Mouse (Mus musculus) midbrain, embryonic 12.5 days (tissue): ENCODE results near the gene Sptb. TPM values are rescaled to one million over a fixed set of nuclear protein-coding genes. Genes with fewer than 3 reads are reported as not detected.
A peak's percentile ranks its signal among the peaks of the same experiment; 100 is the strongest.

Source experiments
- ATAC-seq: fragments of 200-750 bp; cut with Nextera tagmentation; 2 replicates; pipeline ENCODE4 v1.8.0; 2017; ENCODE audit warnings: low read depth, moderate TSS enrichment, moderate library complexity; ENCODE audit not compliant: low FRiP score
- H3K27ac ChIP-seq: fragments of 300-500 bp; sonication (generic); replicated peaks from 2 replicates; pipeline ENCODE4 v1.5.1; 2016; ENCODE audit warnings: mild to moderate bottlenecking
- H3K27me3 ChIP-seq: fragments of 300-500 bp; sonication (generic); 2 replicates; pipeline ENCODE4 v1.6.1; 2016; ENCODE audit warnings: mild to moderate bottlenecking
- H3K36me3 ChIP-seq: fragments of 300-500 bp; sonication (generic); 2 replicates; pipeline ENCODE4 v1.6.1; 2016
- H3K4me1 ChIP-seq: fragments of 300-500 bp; sonication (generic); 2 replicates; pipeline ENCODE4 v1.6.1; 2016
- H3K4me2 ChIP-seq: fragments of 300-500 bp; sonication (generic); replicated peaks from 2 replicates; pipeline ENCODE4 v1.6.1; 2016; ENCODE audit warnings: mild to moderate bottlenecking, moderate library complexity
- H3K4me3 ChIP-seq: fragments of 300-500 bp; sonication (generic); 2 replicates; pipeline ENCODE4 v1.5.1; 2016; ENCODE audit warnings: mild to moderate bottlenecking
- H3K9ac ChIP-seq: fragments of 300-500 bp; sonication (generic); replicated peaks from 2 replicates; pipeline ENCODE4 v1.6.1; 2016; ENCODE audit warnings: mild to moderate bottlenecking, moderate library complexity
- H3K9me3 ChIP-seq: fragments of 300-500 bp; sonication (generic); 2 replicates; pipeline ENCODE4 v1.6.1; 2016; ENCODE audit warnings: mild to moderate bottlenecking
- WGBS: fragments of 180-500 bp; shearing (Covaris S2); methylation state at CpG from one replicate; pipeline ENCODE4 v1.1.7; 2016; 5-methylcytosine and 5-hydroxymethylcytosine counted together
- polyA plus RNA-seq: library from polyadenylated mRNA; unstranded; fragments of >200 nt; fragmentation: Nextera tagmentation; extraction: Ambion mirVana; gene quantifications from 2 replicates; pipeline ENCODE4 v1.2.1, GENCODE M21; 2016

Sptb gene
- polyA plus RNA-seq, 1 experiment from 2014 or later = 2.4 TPM

- Histone ChIP-seq H3K4me2 (no peak overlapping the region), H3K4me3 (no peak overlapping the region), H3K27ac (no peak overlapping the region), H3K9me3 (no peaks in the 10 kb centered on the region), H3K4me1 (peaks cover 10% of the 10 kb centered on the region), H3K9ac (0 out of 2 replicates have a peak overlapping the region, but pooled peaks have one; percentile 37), H3K27me3 (peaks cover 15% of the 10 kb centered on the region; the same call in 1 of the 2 replicates), H3K36me3 (no peaks in the 10 kb centered on the region)
- WGBS = 60% methylated on average over 14 of the region's 15 CpGs
- ATAC-seq = no peak
Measured at GRCm38 (mm10) chr12:76596292-76597023, 113.9 kb downstream of the Sptb start.

DNA sequence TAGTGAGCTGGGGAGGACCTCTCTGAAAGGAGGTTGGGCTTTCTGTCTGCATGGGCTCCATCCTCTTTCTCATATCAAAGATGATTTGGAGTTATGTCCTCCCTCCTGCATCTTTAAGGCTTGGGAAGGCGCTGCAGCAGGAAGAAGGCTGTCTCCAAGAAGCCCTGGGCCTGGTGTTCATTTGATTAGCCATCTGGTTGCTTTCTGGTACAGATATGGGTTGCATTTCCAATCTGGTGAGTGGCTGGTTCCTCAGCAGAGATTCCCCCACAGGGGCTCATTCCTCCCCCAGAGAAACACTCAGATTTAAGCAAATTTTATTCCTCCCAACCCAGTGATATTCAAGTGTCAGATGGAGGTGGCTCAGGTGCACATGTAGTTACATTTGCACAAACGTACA, 114.5 kb downstream of the Sptb start:
- Histone ChIP-seq H3K36me3 (no peaks in the 10 kb centered on the region), H3K27ac (no peak overlapping the region), H3K4me1 (peaks cover 10% of the 10 kb centered on the region), H3K4me2 (no peak overlapping the region), H3K27me3 (peaks cover 15% of the 10 kb centered on the region; the same call in 1 of the 2 replicates), H3K9ac (no peak overlapping the region), H3K9me3 (no peaks in the 10 kb centered on the region), H3K4me3 (no peak overlapping the region)
- ATAC-seq = no peak
- WGBS = 86% methylated on average over 2 of the region's 2 CpGs

DNA sequence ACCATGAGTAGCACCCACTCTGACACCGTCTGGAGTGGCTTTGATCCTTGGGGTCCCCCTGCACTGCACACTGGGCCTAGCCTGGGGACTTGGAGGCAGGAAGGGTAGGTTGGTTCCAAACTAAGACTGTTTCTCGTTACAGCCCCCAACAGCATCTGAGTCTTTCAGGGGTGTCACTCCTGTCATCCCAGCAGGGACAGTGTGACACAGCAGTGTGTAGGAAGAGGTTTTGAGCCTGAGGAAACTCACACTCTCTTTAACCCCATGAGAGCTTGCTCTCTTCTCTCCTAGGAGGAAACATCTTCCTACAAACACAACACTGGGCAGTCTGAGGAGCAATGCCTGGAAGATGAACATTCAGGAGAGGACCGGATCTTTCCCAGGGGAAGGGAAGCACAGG, 115.8 kb downstream of the Sptb start:
- 0 out of 2 replicates have a peak overlapping the region, but pooled peaks have one; percentile 25 for H3K27ac ChIP-seq
- no peaks in the 10 kb centered on the region for H3K36me3 ChIP-seq
- H3K4me3 ChIP-seq = no peak overlapping the region
- ATAC-seq = no peak
- H3K4me2 ChIP-seq = no peak overlapping the region
- H3K9me3 ChIP-seq = no peaks in the 10 kb centered on the region
- H3K27me3 ChIP-seq = peaks cover 15% of the 10 kb centered on the region; the same call in 1 of the 2 replicates
- H3K4me1 ChIP-seq = peaks cover 10% of the 10 kb centered on the region
- no peak overlapping the region for H3K9ac ChIP-seq
- 50% methylated on average over 3 of the region's 3 CpGs for WGBS

DNA sequence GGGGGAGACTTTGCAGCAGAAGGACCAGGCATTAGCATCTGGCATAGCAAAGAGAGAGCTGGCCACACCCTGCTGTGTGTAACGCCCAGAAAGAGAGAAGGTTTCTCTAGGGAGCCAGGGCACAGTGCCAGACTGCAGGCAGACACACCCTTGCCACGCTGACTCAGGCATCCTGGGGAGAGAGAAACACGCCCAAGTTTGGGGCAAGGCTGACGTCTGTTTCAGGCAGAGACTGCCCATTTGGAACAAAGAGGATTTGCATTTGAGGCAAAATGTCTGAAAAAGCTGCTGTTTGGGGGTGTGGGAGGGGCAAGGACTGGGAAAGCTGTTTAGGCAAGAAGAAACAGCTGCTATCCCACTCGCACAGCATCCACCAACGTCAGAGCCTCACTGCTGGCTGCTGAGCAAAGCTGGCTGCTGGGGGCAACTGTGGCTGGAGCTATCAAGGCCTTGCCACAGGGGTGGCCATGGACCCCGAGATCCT, 116.5 kb downstream of the Sptb start:
- Histone ChIP-seq H3K27ac (peak overlapping the region; percentile 25; the same call in 1 of the 2 replicates), H3K4me2 (no peak overlapping the region), H3K36me3 (no peaks in the 10 kb centered on the region), H3K4me3 (no peak overlapping the region), H3K9me3 (no peaks in the 10 kb centered on the region), H3K27me3 (peaks cover 21% of the 10 kb centered on the region; the same call in 1 of the 2 replicates), H3K4me1 (peaks cover 10% of the 10 kb centered on the region), H3K9ac (no peak overlapping the region)
- WGBS = 13% methylated on average over 7 of the region's 7 CpGs
- ATAC-seq = peak; percentile 47; the same call in 1 of the 2 replicates

- H3K27ac ChIP-seq = no peak overlapping the region
- no peak overlapping the region for H3K4me3 ChIP-seq
- H3K27me3 ChIP-seq = peaks cover 22% of the 10 kb centered on the region; the same call in 1 of the 2 replicates
- ATAC-seq = no peak
- H3K4me1 ChIP-seq = peaks cover 10% of the 10 kb centered on the region
- H3K9me3 ChIP-seq = no peaks in the 10 kb centered on the region
- H3K9ac ChIP-seq = no peak overlapping the region
- 81% methylated on average over 6 of the region's 6 CpGs for WGBS
- no peaks in the 10 kb centered on the region for H3K36me3 ChIP-seq
- H3K4me2 ChIP-seq = no peak overlapping the region
Measured at GRCm38 (mm10) chr12:76593254-76593653, 117.1 kb downstream of the Sptb start.

GRCm38 (mm10) chr12:76592213-76592612, 118.1 kb downstream of the Sptb start:
- H3K36me3 ChIP-seq = no peaks in the 10 kb centered on the region
- H3K9ac ChIP-seq = no peak overlapping the region
- ATAC-seq = no peak
- WGBS = 60% methylated on average over 1 of the region's 1 CpGs
- H3K9me3 ChIP-seq = no peaks in the 10 kb centered on the region
- H3K4me3 ChIP-seq = no peak overlapping the region
- H3K27ac ChIP-seq = no peak overlapping the region
- peaks cover 10% of the 10 kb centered on the region for H3K4me1 ChIP-seq
- H3K4me2 ChIP-seq = no peak overlapping the region
- peaks cover 25% of the 10 kb centered on the region; the same call in 1 of the 2 replicates for H3K27me3 ChIP-seq

DNA sequence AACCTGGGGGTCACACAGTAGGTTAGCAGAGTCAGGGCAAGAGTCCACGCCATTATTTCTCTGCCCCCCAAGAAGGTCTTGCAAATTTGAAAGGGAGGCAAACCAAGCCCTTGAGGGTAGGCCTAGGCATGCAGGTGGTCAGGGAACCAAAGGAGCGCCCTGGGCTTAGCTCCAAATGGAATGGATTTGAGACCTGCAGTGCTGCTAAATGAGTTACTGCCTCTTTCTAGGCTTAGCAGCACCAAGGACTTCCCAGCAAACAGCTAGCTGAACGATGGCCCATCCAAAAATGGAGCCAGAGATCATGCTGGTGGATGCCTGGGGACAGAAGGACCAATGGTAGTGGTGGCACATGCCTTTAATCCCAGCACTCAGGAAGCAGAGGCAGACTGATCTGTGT, 119.3 kb downstream of the Sptb start:
- Histone ChIP-seq H3K27me3 (peaks cover 25% of the 10 kb centered on the region; the same call in 1 of the 2 replicates), H3K27ac (no peak overlapping the region), H3K9me3 (no peaks in the 10 kb centered on the region), H3K4me1 (peaks cover 7% of the 10 kb centered on the region), H3K36me3 (no peaks in the 10 kb centered on the region), H3K4me2 (no peak overlapping the region), H3K9ac (no peak overlapping the region), H3K4me3 (no peak overlapping the region)
- no peak for ATAC-seq
- WGBS = 81% methylated on average over 3 of the region's 3 CpGs

- Histone ChIP-seq H3K4me2 (no peak overlapping the region), H3K9me3 (no peaks in the 10 kb centered on the region), H3K27ac (no peak overlapping the region), H3K9ac (no peak overlapping the region), H3K4me1 (peaks cover 7% of the 10 kb centered on the region; the same call in 1 of the 2 replicates), H3K27me3 (peaks cover 18% of the 10 kb centered on the region; the same call in 1 of the 2 replicates), H3K4me3 (no peak overlapping the region), H3K36me3 (no peaks in the 10 kb centered on the region)
- 84% methylated on average over 6 of the region's 6 CpGs for WGBS
- no peak for ATAC-seq
Measured at GRCm38 (mm10) chr12:76589531-76589930, 120.8 kb downstream of the Sptb start.

DNA sequence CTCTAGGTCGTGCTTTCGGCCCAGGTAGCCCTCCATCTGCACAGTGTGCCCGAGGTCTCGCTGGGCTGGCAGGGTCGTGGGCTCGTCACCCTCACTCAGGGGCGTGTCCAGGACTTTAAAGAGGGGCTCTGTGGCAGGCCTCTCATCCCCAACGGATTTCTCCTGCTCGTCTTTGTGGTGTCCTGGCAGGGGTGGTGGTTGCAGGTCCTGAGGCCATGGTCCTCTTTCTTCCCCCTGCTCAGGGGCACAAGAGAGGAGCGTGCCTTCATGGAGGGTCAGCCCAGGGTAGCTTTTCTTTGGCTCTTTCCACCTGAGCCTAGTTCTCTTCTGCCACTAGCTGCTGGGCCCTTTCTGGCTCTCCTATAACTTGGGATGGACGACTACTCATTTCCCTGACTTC, 123.0 kb downstream of the Sptb start:
- Histone ChIP-seq H3K27me3 (0 out of 2 replicates have a peak, but pooled peaks cover 10% of the 10 kb centered on the region), H3K4me2 (no peak overlapping the region), H3K36me3 (no peaks in the 10 kb centered on the region), H3K9me3 (no peaks in the 10 kb centered on the region), H3K27ac (no peak overlapping the region), H3K4me3 (no peak overlapping the region), H3K4me1 (peaks cover 5% of the 10 kb centered on the region; the same call in 1 of the 2 replicates), H3K9ac (no peak overlapping the region)
- 64% methylated on average over 11 of the region's 11 CpGs for WGBS
- no peak for ATAC-seq

GRCm38 (mm10) chr12:76585028-76585427, 125.3 kb downstream of the Sptb start:
- H3K4me2 ChIP-seq = no peak overlapping the region
- H3K27me3 ChIP-seq = 0 out of 2 replicates have a peak, but pooled peaks cover 10% of the 10 kb centered on the region
- H3K27ac ChIP-seq = no peak overlapping the region
- H3K4me3 ChIP-seq = no peak overlapping the region
- peaks cover 5% of the 10 kb centered on the region; the same call in 1 of the 2 replicates for H3K4me1 ChIP-seq
- no peaks in the 10 kb centered on the region for H3K36me3 ChIP-seq
- no peak overlapping the region for H3K9ac ChIP-seq
- no peak for ATAC-seq
- no peaks in the 10 kb centered on the region for H3K9me3 ChIP-seq

DNA sequence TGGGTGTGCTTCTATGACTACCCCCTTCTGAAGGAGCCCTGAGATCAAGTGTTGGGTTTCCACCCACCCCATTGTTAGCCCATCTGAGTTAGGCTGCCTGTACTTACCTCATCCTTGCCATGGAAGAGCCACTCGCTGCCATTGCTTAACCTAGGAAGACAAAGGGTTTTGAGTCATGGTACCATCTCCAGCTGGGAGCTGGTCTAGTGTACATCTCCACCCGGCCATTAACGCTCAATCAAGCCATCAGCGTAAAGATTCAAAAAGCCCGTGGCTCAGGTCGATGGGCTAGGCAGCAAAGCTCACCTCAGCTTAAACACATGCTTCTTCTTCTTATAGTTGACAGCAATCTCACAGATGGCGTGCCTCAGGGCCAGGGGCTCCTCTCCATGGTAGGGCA, 126.9 kb downstream of the Sptb start:
- ATAC-seq = no peak
- no peak overlapping the region for H3K4me2 ChIP-seq
- H3K4me3 ChIP-seq = no peak overlapping the region
- no peaks in the 10 kb centered on the region for H3K9me3 ChIP-seq
- no peak overlapping the region for H3K9ac ChIP-seq
- no peak overlapping the region for H3K27ac ChIP-seq
- WGBS = 92% methylated on average over 7 of the region's 7 CpGs
- H3K4me1 ChIP-seq = peaks cover 5% of the 10 kb centered on the region; the same call in 1 of the 2 replicates
- H3K27me3 ChIP-seq = 0 out of 2 replicates have a peak, but pooled peaks cover 4% of the 10 kb centered on the region
- H3K36me3 ChIP-seq = no peaks in the 10 kb centered on the region

DNA sequence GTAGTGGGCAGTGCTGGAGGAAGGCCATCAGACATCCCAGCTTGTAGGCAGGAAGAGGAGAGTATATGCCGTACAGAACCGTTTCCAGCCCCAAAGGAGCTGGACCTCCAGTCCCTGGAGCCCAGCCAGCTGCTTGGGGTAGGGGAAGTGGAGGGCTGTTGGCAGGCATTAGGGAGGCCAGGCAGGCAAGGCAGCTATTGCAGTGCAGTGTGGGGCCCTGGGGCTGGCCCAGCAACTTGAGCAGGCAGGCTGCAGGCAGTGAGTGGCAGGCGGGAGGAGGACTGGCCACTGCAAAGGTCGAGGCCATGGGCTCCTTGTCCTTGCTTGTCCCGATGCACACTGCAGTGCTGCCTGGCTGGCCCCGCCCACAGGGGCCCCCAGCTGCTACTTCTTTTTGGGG, 127.5 kb downstream of the Sptb start:
- Histone ChIP-seq H3K36me3 (no peaks in the 10 kb centered on the region), H3K4me1 (peaks cover 5% of the 10 kb centered on the region; the same call in 1 of the 2 replicates), H3K4me2 (no peak overlapping the region), H3K4me3 (no peak overlapping the region), H3K27ac (no peak overlapping the region), H3K9me3 (no peaks in the 10 kb centered on the region), H3K27me3 (0 out of 2 replicates have a peak, but pooled peaks cover 4% of the 10 kb centered on the region), H3K9ac (no peak overlapping the region)
- 36% methylated on average over 6 of the region's 6 CpGs for WGBS
- no peak for ATAC-seq
